Mouse (Mus musculus): ENCODE results near the gene Nrp2. TPM values are rescaled to one million over a fixed set of nuclear protein-coding genes. Genes with fewer than 3 reads are reported as not detected.

Nrp2 gene
- polyA plus RNA-seq, 1 experiment from 2014 or later, result 6.1 TPM

DNA sequence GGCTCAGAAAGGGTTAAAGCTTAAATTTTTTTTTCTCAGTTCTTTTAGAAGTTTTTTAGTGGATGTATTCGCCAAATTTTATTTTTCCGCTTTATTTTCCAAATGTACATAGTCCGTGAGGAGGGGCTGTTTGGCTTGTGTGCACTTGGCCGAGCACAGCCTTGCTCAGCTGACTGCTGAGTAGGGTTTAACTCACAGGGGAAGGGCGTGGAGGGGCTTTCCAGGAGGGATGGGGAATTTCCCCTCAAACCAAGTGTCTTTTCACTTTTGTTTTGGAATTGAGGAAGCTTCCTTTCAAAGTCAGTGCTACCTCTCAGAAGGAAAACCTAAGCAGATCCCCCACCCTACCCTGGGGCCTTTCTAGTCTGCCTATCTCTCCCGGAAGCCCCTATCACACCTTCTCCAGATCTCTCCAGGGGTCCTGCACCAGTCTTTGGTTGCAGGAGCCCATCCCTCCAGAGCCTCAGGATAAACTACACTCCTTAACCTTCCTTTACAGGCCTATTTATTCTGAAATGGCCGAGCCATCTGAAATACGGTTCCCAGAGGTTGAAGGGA, 33.4 kb downstream of the Nrp2 start:
- no peaks in the 10 kb centered on the region for H3K36me3 ChIP-seq (ENCODE audit: control insufficient read depth, insufficient read depth, low read length)
- no peak overlapping the region for H3K4me3 ChIP-seq (ENCODE audit: control insufficient read depth in 1 of 2, insufficient read depth in 1 of 2, low read depth in 1 of 2, low read length in 2 of 2)
- H3K27me3 ChIP-seq (ENCODE audit: control insufficient read depth, insufficient read depth, low read length), result no peaks in the 10 kb centered on the region
- H3K4me1 ChIP-seq (ENCODE audit: control insufficient read depth in 2 of 2, insufficient read depth in 2 of 2, low read length in 2 of 2), result no peaks in the 10 kb centered on the region
- WGBS, result 54% methylated on average over 8 of the region's 8 CpGs
- no peaks in the 10 kb centered on the region for H3K9me3 ChIP-seq (ENCODE audit: control insufficient read depth, low read length)
- no peak for ATAC-seq (ENCODE audit: insufficient number of reproducible peaks, insufficient read depth, low FRiP score, low read depth)
- no peak overlapping the region for H3K27ac ChIP-seq (replicated peaks in 1 of 2; ENCODE audit: control insufficient read depth in 1 of 2, insufficient read depth in 1 of 2, low read depth in 2 of 2, low read length in 2 of 2)
- no peak overlapping the region for H3K4me2 ChIP-seq (ENCODE audit: low read length)
- H3K9ac ChIP-seq (ENCODE audit: low read length), result no peak overlapping the region

- WGBS, result 82% methylated on average over 11 of the region's 11 CpGs
Measured at GRCm38 (mm10) chr1:62738165-62738564, 35.1 kb downstream of the Nrp2 start.

GRCm38 (mm10) chr1:62742092-62742491, 39.0 kb downstream of the Nrp2 start:
- Histone ChIP-seq H3K36me3 (ENCODE audit: control insufficient read depth, insufficient read depth, low read length) (no peaks in the 10 kb centered on the region), H3K4me3 (ENCODE audit: control insufficient read depth in 1 of 2, insufficient read depth in 1 of 2, low read depth in 1 of 2, low read length in 2 of 2) (no peak overlapping the region), H3K27me3 (ENCODE audit: control insufficient read depth, insufficient read depth, low read length) (no peaks in the 10 kb centered on the region), H3K4me1 (ENCODE audit: control insufficient read depth in 2 of 2, insufficient read depth in 2 of 2, low read length in 2 of 2) (peaks cover under 1 to 2% of the 10 kb centered on the region in 2 experiments; a peak in 1 of 4 replicates), H3K9ac (ENCODE audit: low read length) (no peak overlapping the region), H3K9me3 (ENCODE audit: control insufficient read depth, low read length) (no peaks in the 10 kb centered on the region), H3K27ac (replicated peaks in 1 of 2; ENCODE audit: control insufficient read depth in 1 of 2, insufficient read depth in 1 of 2, low read depth in 2 of 2, low read length in 2 of 2) (no peak overlapping the region), H3K4me2 (ENCODE audit: low read length) (no peak overlapping the region)
- WGBS, result 58% methylated on average over 3 of the region's 3 CpGs
- ATAC-seq (ENCODE audit: insufficient number of reproducible peaks, insufficient read depth, low FRiP score, low read depth), result no peak

More at GRCm38 (mm10) chr1:62738165-62738564, 35.1 kb downstream of the Nrp2 start:
- ATAC-seq (ENCODE audit: insufficient number of reproducible peaks, insufficient read depth, low FRiP score, low read depth), result no peak
- Histone ChIP-seq H3K9ac (ENCODE audit: low read length) (no peak overlapping the region), H3K9me3 (ENCODE audit: control insufficient read depth, low read length) (no peaks in the 10 kb centered on the region), H3K36me3 (ENCODE audit: control insufficient read depth, insufficient read depth, low read length) (no peaks in the 10 kb centered on the region), H3K4me3 (ENCODE audit: control insufficient read depth in 1 of 2, insufficient read depth in 1 of 2, low read depth in 1 of 2, low read length in 2 of 2) (no peak overlapping the region), H3K27me3 (ENCODE audit: control insufficient read depth, insufficient read depth, low read length) (no peaks in the 10 kb centered on the region), H3K4me1 (ENCODE audit: control insufficient read depth in 2 of 2, insufficient read depth in 2 of 2, low read length in 2 of 2) (0 out of 4 replicates have a peak, but pooled peaks cover 0 to 1% of the 10 kb centered on the region in 2 experiments), H3K4me2 (ENCODE audit: low read length) (no peak overlapping the region), H3K27ac (replicated peaks in 1 of 2; ENCODE audit: control insufficient read depth in 1 of 2, insufficient read depth in 1 of 2, low read depth in 2 of 2, low read length in 2 of 2) (no peak overlapping the region)

GRCm38 (mm10) chr1:62743064-62743694, 40.1 kb downstream of the Nrp2 start:
- Histone ChIP-seq H3K9ac (ENCODE audit: low read length) (no peak overlapping the region), H3K4me3 (ENCODE audit: control insufficient read depth in 1 of 2, insufficient read depth in 1 of 2, low read depth in 1 of 2, low read length in 2 of 2) (no peak overlapping the region), H3K27ac (replicated peaks in 1 of 2; ENCODE audit: control insufficient read depth in 1 of 2, insufficient read depth in 1 of 2, low read depth in 2 of 2, low read length in 2 of 2) (no peak overlapping the region), H3K9me3 (ENCODE audit: control insufficient read depth, low read length) (no peaks in the 10 kb centered on the region), H3K36me3 (ENCODE audit: control insufficient read depth, insufficient read depth, low read length) (no peaks in the 10 kb centered on the region), H3K27me3 (ENCODE audit: control insufficient read depth, insufficient read depth, low read length) (no peaks in the 10 kb centered on the region), H3K4me1 (ENCODE audit: control insufficient read depth in 2 of 2, insufficient read depth in 2 of 2, low read length in 2 of 2) (peaks cover 9 to 10% of the 10 kb centered on the region in 2 experiments), H3K4me2 (ENCODE audit: low read length) (no peak overlapping the region)
- 31% methylated on average over 8 of the region's 8 CpGs for WGBS
- no peak for ATAC-seq (ENCODE audit: insufficient number of reproducible peaks, insufficient read depth, low FRiP score, low read depth)

DNA sequence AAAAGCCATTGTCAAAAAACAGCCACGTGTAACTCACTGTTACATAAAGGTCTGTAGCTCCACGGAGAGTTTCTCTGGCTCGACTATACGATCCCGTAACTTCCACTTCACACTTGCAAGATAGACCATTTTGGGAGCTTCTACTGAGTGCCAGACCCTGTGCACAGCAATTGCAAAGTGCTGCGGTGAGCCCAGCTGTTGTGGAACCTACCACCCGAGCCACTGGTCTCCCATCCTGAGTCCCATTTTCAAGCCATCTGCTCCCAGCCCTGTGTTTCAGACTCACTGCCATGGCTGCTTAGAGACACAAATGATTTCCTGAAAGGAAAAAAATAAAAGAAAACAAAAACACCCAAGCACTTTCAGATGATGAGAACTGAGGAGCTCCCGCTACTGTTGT, 42.8 kb downstream of the Nrp2 start:
- H3K36me3 ChIP-seq (ENCODE audit: control insufficient read depth, insufficient read depth, low read length), result no peaks in the 10 kb centered on the region
- no peaks in the 10 kb centered on the region for H3K27me3 ChIP-seq (ENCODE audit: control insufficient read depth, insufficient read depth, low read length)
- H3K27ac ChIP-seq (replicated peaks in 1 of 2; ENCODE audit: control insufficient read depth in 1 of 2, insufficient read depth in 1 of 2, low read depth in 2 of 2, low read length in 2 of 2), result no peak overlapping the region
- ATAC-seq (ENCODE audit: insufficient number of reproducible peaks, insufficient read depth, low FRiP score, low read depth), result no peak
- H3K4me2 ChIP-seq (ENCODE audit: low read length), result no peak overlapping the region
- H3K9me3 ChIP-seq (ENCODE audit: control insufficient read depth, low read length), result no peaks in the 10 kb centered on the region
- peaks cover 9 to 11% of the 10 kb centered on the region in 2 experiments for H3K4me1 ChIP-seq (ENCODE audit: control insufficient read depth in 2 of 2, insufficient read depth in 2 of 2, low read length in 2 of 2)
- H3K4me3 ChIP-seq (ENCODE audit: control insufficient read depth in 1 of 2, insufficient read depth in 1 of 2, low read depth in 1 of 2, low read length in 2 of 2), result no peak overlapping the region
- H3K9ac ChIP-seq (ENCODE audit: low read length), result no peak overlapping the region
- WGBS, result 86% methylated on average over 8 of the region's 8 CpGs

DNA sequence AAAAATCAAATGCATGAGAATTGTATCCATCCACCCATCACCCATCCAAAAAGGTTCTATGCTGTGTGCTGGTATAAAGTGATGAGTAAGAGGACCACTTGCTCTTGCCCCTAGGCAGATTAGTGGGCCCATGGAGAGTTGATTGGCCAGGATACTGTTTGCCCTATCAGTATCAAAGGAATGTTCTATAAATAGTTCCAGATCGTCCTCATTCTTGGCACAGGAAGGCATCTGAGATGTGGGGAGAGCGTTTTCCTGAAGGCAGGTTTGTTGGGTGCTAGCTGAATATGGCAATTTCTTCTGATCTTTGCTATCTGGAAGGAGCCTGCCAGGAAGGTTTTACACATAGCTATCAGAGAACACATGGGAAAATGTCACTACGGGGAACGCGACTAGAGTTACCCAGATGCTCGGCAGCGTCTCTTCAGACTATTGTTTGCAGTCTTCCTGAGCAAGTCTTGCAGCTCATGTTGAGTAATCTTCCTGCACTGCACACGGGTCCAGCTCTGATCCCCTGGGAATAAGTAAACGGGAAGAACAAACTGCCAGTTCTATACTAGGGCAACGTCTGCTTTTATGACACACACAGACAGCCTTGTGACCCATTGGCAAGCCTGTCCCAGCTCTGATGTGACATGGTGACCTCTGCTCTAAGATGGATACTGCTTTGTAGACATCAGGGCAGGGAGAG, 44.5 kb downstream of the Nrp2 start:
- no peaks in the 10 kb centered on the region for H3K9me3 ChIP-seq (ENCODE audit: control insufficient read depth, low read length)
- H3K4me2 ChIP-seq (ENCODE audit: low read length), result no peak overlapping the region
- no peak overlapping the region for H3K4me3 ChIP-seq (ENCODE audit: control insufficient read depth in 1 of 2, insufficient read depth in 1 of 2, low read depth in 1 of 2, low read length in 2 of 2)
- H3K9ac ChIP-seq (ENCODE audit: low read length), result no peak overlapping the region
- H3K4me1 ChIP-seq (ENCODE audit: control insufficient read depth in 2 of 2, insufficient read depth in 2 of 2, low read length in 2 of 2), result peaks cover 14 to 24% of the 10 kb centered on the region in 2 experiments
- no peaks in the 10 kb centered on the region for H3K27me3 ChIP-seq (ENCODE audit: control insufficient read depth, insufficient read depth, low read length)
- no peak overlapping the region for H3K27ac ChIP-seq (replicated peaks in 1 of 2; ENCODE audit: control insufficient read depth in 1 of 2, insufficient read depth in 1 of 2, low read depth in 2 of 2, low read length in 2 of 2)
- ATAC-seq (ENCODE audit: insufficient number of reproducible peaks, insufficient read depth, low FRiP score, low read depth), result no peak
- no peaks in the 10 kb centered on the region for H3K36me3 ChIP-seq (ENCODE audit: control insufficient read depth, insufficient read depth, low read length)
- WGBS, result 42% methylated on average over 10 of the region's 10 CpGs

DNA sequence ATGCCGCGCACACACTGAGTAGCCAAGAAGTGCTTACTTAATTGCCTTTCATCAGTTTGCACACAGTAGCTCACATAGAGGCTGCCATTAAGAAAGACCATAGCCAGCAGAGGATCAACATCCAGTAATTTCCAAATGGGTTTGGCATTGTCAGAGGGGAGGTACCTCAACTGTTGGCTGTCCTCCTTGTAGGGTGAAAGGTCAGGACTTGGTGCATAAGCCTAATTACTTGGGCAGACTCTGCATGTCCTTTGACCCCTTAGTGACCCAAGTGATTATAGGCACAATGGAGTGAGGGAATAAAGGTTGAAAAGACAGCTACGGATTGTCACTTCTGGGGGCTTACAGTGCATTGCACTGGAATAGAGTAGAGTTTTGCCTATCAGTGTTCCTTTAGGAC, 45.3 kb downstream of the Nrp2 start:
- Histone ChIP-seq H3K4me2 (ENCODE audit: low read length) (no peak overlapping the region), H3K4me1 (ENCODE audit: control insufficient read depth in 2 of 2, insufficient read depth in 2 of 2, low read length in 2 of 2) (peaks cover 13 to 24% of the 10 kb centered on the region in 2 experiments), H3K27me3 (ENCODE audit: control insufficient read depth, insufficient read depth, low read length) (no peaks in the 10 kb centered on the region), H3K9me3 (ENCODE audit: control insufficient read depth, low read length) (no peaks in the 10 kb centered on the region), H3K4me3 (ENCODE audit: control insufficient read depth in 1 of 2, insufficient read depth in 1 of 2, low read depth in 1 of 2, low read length in 2 of 2) (no peak overlapping the region), H3K9ac (ENCODE audit: low read length) (no peak overlapping the region), H3K36me3 (ENCODE audit: control insufficient read depth, insufficient read depth, low read length) (no peaks in the 10 kb centered on the region), H3K27ac (replicated peaks in 1 of 2; ENCODE audit: control insufficient read depth in 1 of 2, insufficient read depth in 1 of 2, low read depth in 2 of 2, low read length in 2 of 2) (no peak overlapping the region)
- WGBS, result 92% methylated on average over 3 of the region's 3 CpGs
- no peak for ATAC-seq (ENCODE audit: insufficient number of reproducible peaks, insufficient read depth, low FRiP score, low read depth)
